Mouse (Mus musculus): Measurements from ENCODE around the gene Atp11a.

- no peak for TF ChIP-seq GATA1 (IDR thresholded peaks at IDR 0.05; ENCODE audit: low read length)
- no peak for TF ChIP-seq TAL1 (IDR thresholded peaks at IDR 0.05; ENCODE audit: low read length)
Measured at GRCm38 (mm10) chr8:12844347-12844950, 87.6 kb downstream of the Atp11a start.

Measured in erythroblast, embryonic 14.5 days (primary cell).